Mouse (Mus musculus): ENCODE measurements at regions not wholly inside any gene's neighbourhood (a gene's known extent, or its start where the extent isn't known, plus 50 kb on each side); places are given as distances from the start of the nearest gene placed in this dataset.
"Not testable (repeated sequence)": the region's sequence is repeated elsewhere in the genome, so short reads cannot be mapped to it uniquely, and the experiment has no call there.

- in situ Hi-C loops (cut with MboI) = no loop called here
Observed at GRCm38 (mm10) chr14:15868520-15868919, 380.6 kb upstream of the Ngly1 start.

DNA sequence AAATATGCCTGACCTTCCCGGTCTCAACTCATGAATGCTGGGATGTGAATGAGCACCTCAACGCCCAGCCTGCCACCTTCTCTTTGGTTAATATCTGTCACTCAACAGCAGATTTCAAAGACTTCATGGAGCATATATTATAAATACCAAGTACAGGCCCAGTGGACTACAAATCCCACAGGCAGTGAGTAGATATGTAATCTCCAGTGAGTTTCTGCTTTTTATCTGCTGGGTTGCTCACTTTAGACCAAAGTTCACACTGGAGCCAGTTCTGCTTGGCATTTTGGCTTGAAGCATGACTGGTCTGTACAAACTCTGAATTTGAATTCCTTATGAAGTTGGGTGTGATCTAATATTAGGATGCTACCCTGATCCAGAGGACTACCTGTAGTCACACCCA lies 377.1 kb upstream of the Ngly1 start:
- in situ Hi-C loops (cut with MboI) = no loop called here

DNA sequence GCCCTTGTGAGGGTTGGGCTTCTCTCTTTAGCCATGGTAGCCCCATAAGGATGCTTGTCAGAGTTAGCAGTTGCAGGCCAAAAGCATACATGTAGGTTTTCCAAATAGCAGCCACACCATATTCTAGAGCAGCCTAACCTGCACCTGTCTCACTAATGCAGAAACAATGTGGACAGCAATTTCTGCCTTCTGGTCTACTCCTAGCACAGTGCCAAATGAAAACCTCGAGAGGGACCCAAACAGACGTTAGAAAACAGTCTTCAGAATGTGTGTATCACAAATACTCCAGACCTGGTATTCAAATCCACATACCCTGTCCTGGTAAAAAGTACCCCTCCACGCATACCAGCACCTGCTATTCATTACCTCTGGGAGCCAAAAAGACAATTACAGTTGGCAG lies 368.9 kb upstream of the Ngly1 start:
- in situ Hi-C loops (cut with MboI) = loop anchor here (25.0 kb wide), 1 partner anchor 518 kb away; no protein-coding TSS in a partner anchor

GRCm38 (mm10) chr14:15881284-15881683 lies 367.8 kb upstream of the Ngly1 start:
- in situ Hi-C loops (cut with MboI) = loop anchor here (25.0 kb wide), 1 partner anchor 519 kb away; no protein-coding TSS in a partner anchor

GRCm38 (mm10) chr14:15884641-15885340 lies 364.3 kb upstream of the Ngly1 start:
- in situ Hi-C loops (cut with MboI) = loop anchor here (25.0 kb wide), 1 partner anchor 522 kb away; no protein-coding TSS in a partner anchor

- in situ Hi-C loops (cut with MboI) = loop anchor here (25.0 kb wide), 1 partner anchor 535 kb away; no protein-coding TSS in a partner anchor
Observed at GRCm38 (mm10) chr14:15897098-15897497, 352.0 kb upstream of the Ngly1 start.

GRCm38 (mm10) chr14:15906429-15906828 lies 342.7 kb upstream of the Ngly1 start:
- in situ Hi-C loops (cut with MboI) = not testable (repeated sequence)

DNA sequence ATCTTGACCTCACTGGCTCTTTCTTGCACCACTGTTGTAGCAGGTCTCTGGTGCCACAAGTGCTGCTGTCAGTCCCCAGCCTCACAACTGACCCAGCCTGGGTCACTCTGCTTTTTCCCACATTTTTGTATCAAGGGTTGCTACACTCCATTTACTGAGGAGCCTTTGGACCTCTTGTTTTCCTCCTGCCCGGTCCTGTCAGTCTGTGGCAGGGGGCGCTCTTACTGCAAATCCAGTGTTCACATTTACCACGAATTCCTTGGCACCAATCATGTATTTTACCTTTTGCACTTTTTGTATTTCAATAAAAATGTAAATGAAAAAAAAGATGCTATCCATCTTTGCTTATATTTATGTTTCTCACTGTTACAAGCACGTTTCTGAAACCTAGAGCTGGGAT lies 335.9 kb upstream of the Ngly1 start:
- in situ Hi-C loops (cut with MboI) = not testable (repeated sequence)

GRCm38 (mm10) chr14:15914176-15914575 lies 334.9 kb upstream of the Ngly1 start:
- in situ Hi-C loops (cut with MboI) = no loop called here

DNA sequence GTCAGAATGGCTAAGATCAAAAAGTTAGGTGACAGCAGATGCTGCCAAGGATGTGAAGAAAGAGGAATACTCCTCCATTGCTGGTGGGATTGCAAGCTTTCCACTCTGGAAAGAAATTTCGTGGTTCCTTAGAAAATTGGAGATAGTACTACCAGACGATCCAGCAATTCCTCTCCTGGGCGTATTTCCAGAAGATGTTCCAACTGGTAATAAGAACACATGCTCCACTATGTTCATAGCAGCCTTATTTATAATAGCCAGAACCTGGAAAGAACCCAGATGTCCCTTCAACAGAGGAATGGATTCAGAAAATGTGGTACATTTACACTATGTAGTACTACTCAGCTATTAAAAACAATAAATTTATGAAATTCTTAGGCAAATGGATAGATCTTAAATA lies 324.4 kb upstream of the Ngly1 start:
- in situ Hi-C loops (cut with MboI) = not testable (repeated sequence)

- in situ Hi-C loops (cut with MboI) = no loop called here
Observed at GRCm38 (mm10) chr14:15934729-15935128, 314.4 kb upstream of the Ngly1 start.

GRCm38 (mm10) chr14:15970321-15970720 lies 278.8 kb upstream of the Ngly1 start:
- in situ Hi-C loops (cut with MboI) = no loop called here

GRCm38 (mm10) chr14:15970767-15971166 lies 278.3 kb upstream of the Ngly1 start:
- in situ Hi-C loops (cut with MboI) = no loop called here

DNA sequence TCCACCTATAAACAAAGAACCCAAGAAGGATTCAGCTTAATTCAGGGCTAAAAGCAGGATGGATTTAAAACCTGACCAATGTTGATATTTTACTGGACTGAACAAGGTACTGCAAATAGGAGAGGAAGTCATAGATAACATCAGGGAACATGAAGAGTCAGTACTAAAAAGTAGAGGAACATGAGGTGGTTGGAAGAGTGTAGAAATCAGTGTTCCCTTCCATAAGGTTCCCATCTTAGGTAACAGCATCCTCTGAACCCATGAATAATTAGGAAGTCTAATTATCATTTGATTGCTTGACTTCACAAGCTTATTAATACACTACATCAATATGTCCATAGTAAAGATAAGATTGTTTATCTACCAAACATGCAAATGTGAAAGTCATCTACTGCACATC lies 277.8 kb upstream of the Ngly1 start:
- in situ Hi-C loops (cut with MboI) = no loop called here

DNA sequence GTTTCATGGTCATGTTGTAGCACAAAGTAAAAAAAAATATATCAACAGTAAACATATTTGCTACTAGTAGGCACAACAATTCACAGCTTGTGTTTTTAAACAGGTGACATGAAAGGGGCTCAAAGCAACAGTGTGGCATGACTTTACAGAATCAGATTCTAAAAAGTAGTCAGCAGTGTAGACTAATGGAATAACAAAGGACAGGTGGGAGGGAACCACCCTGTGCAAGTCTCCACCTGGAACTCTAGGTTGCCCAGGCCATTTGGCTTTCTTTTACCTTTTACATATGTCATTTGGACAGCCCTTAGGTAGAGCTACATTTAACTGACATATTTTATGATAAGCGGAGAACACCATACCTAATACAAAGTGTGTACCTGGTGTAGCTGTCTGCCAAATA lies 271.7 kb upstream of the Ngly1 start:
- in situ Hi-C loops (cut with MboI) = no loop called here

- in situ Hi-C loops (cut with MboI) = no loop called here
Observed at GRCm38 (mm10) chr14:15978329-15978728, 270.8 kb upstream of the Ngly1 start.

- in situ Hi-C loops (cut with MboI) = no loop called here
Observed at GRCm38 (mm10) chr14:16005409-16005808, 243.7 kb upstream of the Ngly1 start.

DNA sequence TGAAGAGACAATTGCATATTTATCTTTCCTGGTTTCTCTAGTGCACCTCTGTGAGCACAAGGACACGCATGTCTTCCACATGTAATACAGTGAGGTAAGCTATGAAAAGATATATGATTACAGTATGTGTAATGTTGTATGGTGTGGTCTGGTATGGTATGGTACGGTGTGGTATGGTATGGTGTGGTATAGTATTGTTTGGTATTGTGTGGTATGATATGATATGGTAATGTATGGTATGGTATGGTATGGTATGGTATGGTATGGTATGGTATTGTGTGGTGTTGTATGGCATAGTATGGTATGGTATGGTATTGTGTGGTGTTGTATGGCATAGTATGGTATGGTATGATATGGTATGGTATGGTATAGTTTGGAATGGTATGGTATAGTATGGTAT lies 242.1 kb upstream of the Ngly1 start:
- in situ Hi-C loops (cut with MboI) = no loop called here

DNA sequence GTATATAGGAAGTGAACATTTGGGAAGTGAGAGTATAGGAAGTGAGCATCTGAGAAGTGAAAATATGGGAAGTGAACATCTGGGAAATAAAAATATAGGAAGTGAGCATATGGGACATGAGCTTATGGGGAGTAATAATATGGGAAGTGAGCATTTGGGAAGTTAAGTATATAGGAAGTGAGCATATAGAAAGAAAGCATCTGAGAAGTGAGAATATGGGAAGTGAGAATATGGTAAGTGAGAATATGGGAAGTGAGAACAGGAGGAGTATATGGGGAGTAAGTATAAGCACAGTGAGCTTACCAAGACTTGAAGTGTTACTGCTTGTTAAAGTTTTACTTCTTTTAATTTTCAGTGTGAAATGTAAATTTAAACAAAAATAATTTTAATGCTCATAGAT lies 239.3 kb upstream of the Ngly1 start:
- in situ Hi-C loops (cut with MboI) = no loop called here

- in situ Hi-C loops (cut with MboI) = no loop called here
Observed at GRCm38 (mm10) chr14:16023853-16024252, 225.2 kb upstream of the Ngly1 start.

DNA sequence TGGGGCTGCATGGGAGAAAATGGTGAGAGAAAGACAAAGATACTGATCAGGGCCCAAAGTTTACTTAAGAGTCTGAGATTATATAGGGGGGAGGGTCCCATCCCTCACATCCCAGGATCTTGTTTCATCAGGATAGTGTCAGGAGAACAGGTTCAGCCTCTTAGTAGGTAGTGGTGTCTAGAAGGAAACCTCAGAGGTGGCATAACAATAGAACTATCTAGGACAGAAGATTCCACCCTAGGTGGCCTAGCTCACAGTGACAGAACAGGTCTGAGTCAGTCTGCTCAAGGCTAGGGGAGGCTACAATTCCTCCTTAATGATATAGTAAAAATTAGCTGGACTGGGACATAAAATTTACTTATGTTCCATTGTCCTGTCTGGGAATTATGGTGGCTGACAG lies 211.3 kb upstream of the Ngly1 start:
- in situ Hi-C loops (cut with MboI) = no loop called here

- in situ Hi-C loops (cut with MboI) = no loop called here
Observed at GRCm38 (mm10) chr14:16038336-16038735, 210.7 kb upstream of the Ngly1 start.

- in situ Hi-C loops (cut with MboI) = no loop called here
Observed at GRCm38 (mm10) chr14:16044466-16044865, 204.6 kb upstream of the Ngly1 start.

DNA sequence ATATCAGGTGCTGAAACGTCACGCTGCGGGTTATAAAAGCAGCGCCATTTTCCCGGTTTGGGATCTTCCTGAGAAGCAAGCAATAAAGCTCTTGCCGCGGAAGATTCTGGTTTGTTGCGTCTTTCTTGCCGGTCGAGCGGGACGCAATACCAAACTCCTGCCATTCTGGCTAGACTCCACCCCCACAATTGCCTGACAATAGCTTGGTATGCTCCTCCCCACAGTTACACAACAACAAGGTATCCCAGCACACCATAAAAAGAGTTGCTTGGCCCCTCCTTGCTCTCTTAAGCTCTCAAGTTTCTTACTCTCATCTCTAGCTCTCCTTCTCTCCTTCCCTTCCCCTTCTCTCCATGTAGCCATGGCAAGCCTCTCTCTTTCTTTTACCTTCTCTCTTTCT lies 176.5 kb upstream of the Ngly1 start:
- in situ Hi-C loops (cut with MboI) = not testable (repeated sequence)

Data from mature B cell (primary cell).